Mouse (Mus musculus): ENCODE data around the gene Dnah2. TPM values are rescaled to one million over a fixed set of nuclear protein-coding genes. Genes with fewer than 3 reads are reported as not detected.
A peak's percentile ranks its signal among the peaks of the same experiment; 100 is the strongest.

Gene Dnah2
- polyA plus RNA-seq, 1 experiment from 2014 or later = 0.17 TPM

GRCm38 (mm10) chr11:69472687-69473086 lies 76.2 kb downstream of the Dnah2 start:
- no peak for ATAC-seq (replicated peaks; ENCODE audit: extremely low read depth, insufficient read depth, low FRiP score)
- 54% methylated on average over 5 of the region's 5 CpGs for WGBS

GRCm38 (mm10) chr11:69471491-69471890 lies 77.4 kb downstream of the Dnah2 start:
- WGBS = 15% methylated on average over 8 of the region's 8 CpGs
- H3K9ac ChIP-seq (ENCODE audit: low read length) = no peak overlapping the region

More at GRCm38 (mm10) chr11:69472687-69473086, 76.2 kb downstream of the Dnah2 start:
- H3K36me3 ChIP-seq (ENCODE audit: control insufficient read depth, insufficient read depth) = no peaks in the 10 kb centered on the region
- no peaks in the 10 kb centered on the region for H3K9me3 ChIP-seq (replicated peaks; ENCODE audit: control insufficient read depth, low read length)
- H3K9ac ChIP-seq (ENCODE audit: low read length) = no peak overlapping the region
- H3K4me3 ChIP-seq (ENCODE audit: low read length) = no peak overlapping the region
- H3K4me2 ChIP-seq (ENCODE audit: low read depth, low read length) = no peak overlapping the region
- no peak overlapping the region for H3K27ac ChIP-seq (ENCODE audit: low read length)
- H3K4me1 ChIP-seq (ENCODE audit: control insufficient read depth, insufficient read depth, low read length) = peaks cover 3% of the 10 kb centered on the region; the same call in 1 of the 2 replicates
- H3K27me3 ChIP-seq (ENCODE audit: control insufficient read depth, insufficient read depth, low read length) = no peaks in the 10 kb centered on the region; the same call in 1 of the 2 replicates

GRCm38 (mm10) chr11:69469301-69469700 lies 79.6 kb downstream of the Dnah2 start:
- Histone ChIP-seq H3K36me3 (ENCODE audit: control insufficient read depth, insufficient read depth) (no peaks in the 10 kb centered on the region), H3K9ac (ENCODE audit: low read length) (no peak overlapping the region), H3K4me1 (ENCODE audit: control insufficient read depth, insufficient read depth, low read length) (no peaks in the 10 kb centered on the region), H3K4me3 (ENCODE audit: low read length) (no peak overlapping the region), H3K9me3 (replicated peaks; ENCODE audit: control insufficient read depth, low read length) (no peaks in the 10 kb centered on the region), H3K27me3 (ENCODE audit: control insufficient read depth, insufficient read depth, low read length) (no peaks in the 10 kb centered on the region; the same call in 1 of the 2 replicates), H3K4me2 (ENCODE audit: low read depth, low read length) (no peak overlapping the region), H3K27ac (ENCODE audit: low read length) (no peak overlapping the region)
- 73% methylated on average over 9 of the region's 9 CpGs for WGBS
- ATAC-seq (replicated peaks; ENCODE audit: extremely low read depth, insufficient read depth, low FRiP score) = no peak

More at GRCm38 (mm10) chr11:69471491-69471890, 77.4 kb downstream of the Dnah2 start:
- no peaks in the 10 kb centered on the region; the same call in 1 of the 2 replicates for H3K27me3 ChIP-seq (ENCODE audit: control insufficient read depth, insufficient read depth, low read length)
- no peak overlapping the region for H3K4me3 ChIP-seq (ENCODE audit: low read length)
- H3K27ac ChIP-seq (ENCODE audit: low read length) = no peak overlapping the region
- no peak overlapping the region for H3K4me2 ChIP-seq (ENCODE audit: low read depth, low read length)
- ATAC-seq (replicated peaks; ENCODE audit: extremely low read depth, insufficient read depth, low FRiP score) = no peak
- H3K4me1 ChIP-seq (ENCODE audit: control insufficient read depth, insufficient read depth, low read length) = peaks cover 3% of the 10 kb centered on the region; the same call in 1 of the 2 replicates
- H3K9me3 ChIP-seq (replicated peaks; ENCODE audit: control insufficient read depth, low read length) = no peaks in the 10 kb centered on the region
- H3K36me3 ChIP-seq (ENCODE audit: control insufficient read depth, insufficient read depth) = no peaks in the 10 kb centered on the region

- Histone ChIP-seq H3K4me3 (ENCODE audit: low read length) (no peak overlapping the region), H3K9ac (ENCODE audit: low read length) (no peak overlapping the region), H3K36me3 (ENCODE audit: control insufficient read depth, insufficient read depth) (no peaks in the 10 kb centered on the region), H3K27me3 (ENCODE audit: control insufficient read depth, insufficient read depth, low read length) (no peaks in the 10 kb centered on the region), H3K4me2 (ENCODE audit: low read depth, low read length) (no peak overlapping the region), H3K9me3 (replicated peaks; ENCODE audit: control insufficient read depth, low read length) (no peaks in the 10 kb centered on the region), H3K27ac (ENCODE audit: low read length) (no peak overlapping the region), H3K4me1 (ENCODE audit: control insufficient read depth, insufficient read depth, low read length) (peaks cover 5% of the 10 kb centered on the region)
- WGBS = 94% methylated on average over 7 of the region's 7 CpGs
- no peak for ATAC-seq (replicated peaks; ENCODE audit: extremely low read depth, insufficient read depth, low FRiP score)
These were observed 84.9 kb downstream of the Dnah2 start for GRCm38 (mm10) chr11:69463996-69464395.

- Histone ChIP-seq H3K4me2 (ENCODE audit: low read depth, low read length) (no peak overlapping the region), H3K36me3 (ENCODE audit: control insufficient read depth, insufficient read depth) (no peaks in the 10 kb centered on the region), H3K4me3 (ENCODE audit: low read length) (no peak overlapping the region), H3K27me3 (ENCODE audit: control insufficient read depth, insufficient read depth, low read length) (no peaks in the 10 kb centered on the region), H3K9ac (ENCODE audit: low read length) (no peak overlapping the region), H3K4me1 (ENCODE audit: control insufficient read depth, insufficient read depth, low read length) (peaks cover 12% of the 10 kb centered on the region), H3K9me3 (replicated peaks; ENCODE audit: control insufficient read depth, low read length) (no peaks in the 10 kb centered on the region), H3K27ac (ENCODE audit: low read length) (no peak overlapping the region)
- WGBS = 21% methylated on average over 5 of the region's 5 CpGs
- ATAC-seq (replicated peaks; ENCODE audit: extremely low read depth, insufficient read depth, low FRiP score) = no peak
These were observed 87.3 kb downstream of the Dnah2 start for GRCm38 (mm10) chr11:69461568-69461967.

- H3K4me1 ChIP-seq (ENCODE audit: control insufficient read depth, insufficient read depth, low read length) = peaks cover 15% of the 10 kb centered on the region
- no peaks in the 10 kb centered on the region for H3K27me3 ChIP-seq (ENCODE audit: control insufficient read depth, insufficient read depth, low read length)
- H3K9me3 ChIP-seq (replicated peaks; ENCODE audit: control insufficient read depth, low read length) = no peaks in the 10 kb centered on the region
- no peak overlapping the region for H3K9ac ChIP-seq (ENCODE audit: low read length)
- no peak overlapping the region for H3K4me3 ChIP-seq (ENCODE audit: low read length)
- ATAC-seq (replicated peaks; ENCODE audit: extremely low read depth, insufficient read depth, low FRiP score) = no peak
- 63% methylated on average over 4 of the region's 4 CpGs for WGBS
- H3K27ac ChIP-seq (ENCODE audit: low read length) = no peak overlapping the region
- no peaks in the 10 kb centered on the region for H3K36me3 ChIP-seq (ENCODE audit: control insufficient read depth, insufficient read depth)
- no peak overlapping the region for H3K4me2 ChIP-seq (ENCODE audit: low read depth, low read length)
These were observed 89.0 kb downstream of the Dnah2 start for GRCm38 (mm10) chr11:69459883-69460282.

- Histone ChIP-seq H3K4me2 (ENCODE audit: low read depth, low read length) (0 out of 2 replicates have a peak overlapping the region, but pooled peaks have one; percentile 11), H3K9me3 (replicated peaks; ENCODE audit: control insufficient read depth, low read length) (no peaks in the 10 kb centered on the region), H3K27me3 (ENCODE audit: control insufficient read depth, insufficient read depth, low read length) (no peaks in the 10 kb centered on the region), H3K27ac (ENCODE audit: low read length) (peak overlapping the region; percentile 33), H3K4me3 (ENCODE audit: low read length) (no peak overlapping the region), H3K4me1 (ENCODE audit: control insufficient read depth, insufficient read depth, low read length) (peaks cover 27% of the 10 kb centered on the region), H3K9ac (ENCODE audit: low read length) (0 out of 2 replicates have a peak overlapping the region, but pooled peaks have one; percentile 1), H3K36me3 (ENCODE audit: control insufficient read depth, insufficient read depth) (no peaks in the 10 kb centered on the region)
- WGBS = 18% methylated on average over 6 of the region's 6 CpGs
- ATAC-seq (replicated peaks; ENCODE audit: extremely low read depth, insufficient read depth, low FRiP score) = 0 out of 2 replicates have a peak, but pooled peaks have one; percentile 63
These were observed 91.8 kb downstream of the Dnah2 start for GRCm38 (mm10) chr11:69457006-69457579.

- Histone ChIP-seq H3K27me3 (ENCODE audit: control insufficient read depth, insufficient read depth, low read length) (no peaks in the 10 kb centered on the region), H3K4me2 (ENCODE audit: low read depth, low read length) (peak overlapping the region; percentile 58), H3K9me3 (replicated peaks; ENCODE audit: control insufficient read depth, low read length) (no peaks in the 10 kb centered on the region), H3K4me1 (ENCODE audit: control insufficient read depth, insufficient read depth, low read length) (peaks cover 22% of the 10 kb centered on the region), H3K36me3 (ENCODE audit: control insufficient read depth, insufficient read depth) (no peaks in the 10 kb centered on the region), H3K27ac (ENCODE audit: low read length) (peak overlapping the region; percentile 81), H3K4me3 (ENCODE audit: low read length) (peak overlapping the region; percentile 40), H3K9ac (ENCODE audit: low read length) (peak overlapping the region; percentile 57)
- WGBS = 30% methylated on average over 23 of the region's 23 CpGs
- ATAC-seq (replicated peaks; ENCODE audit: extremely low read depth, insufficient read depth, low FRiP score) = peak; percentile 64; the same call in 1 of the 2 replicates
These were observed 96.6 kb downstream of the Dnah2 start for GRCm38 (mm10) chr11:69452114-69452867.

GRCm38 (mm10) chr11:69447299-69447698 lies 101.6 kb downstream of the Dnah2 start:
- no peaks in the 10 kb centered on the region; the same call in 1 of the 2 replicates for H3K9me3 ChIP-seq (replicated peaks; ENCODE audit: control insufficient read depth, low read length)
- WGBS = 93% methylated on average over 7 of the region's 7 CpGs
- H3K4me2 ChIP-seq (ENCODE audit: low read depth, low read length) = no peak overlapping the region
- no peaks in the 10 kb centered on the region for H3K27me3 ChIP-seq (ENCODE audit: control insufficient read depth, insufficient read depth, low read length)
- no peak overlapping the region for H3K9ac ChIP-seq (ENCODE audit: low read length)
- no peaks in the 10 kb centered on the region for H3K36me3 ChIP-seq (ENCODE audit: control insufficient read depth, insufficient read depth)
- ATAC-seq (replicated peaks; ENCODE audit: extremely low read depth, insufficient read depth, low FRiP score) = no peak
- no peak overlapping the region for H3K27ac ChIP-seq (ENCODE audit: low read length)
- H3K4me3 ChIP-seq (ENCODE audit: low read length) = no peak overlapping the region
- peaks cover 4% of the 10 kb centered on the region for H3K4me1 ChIP-seq (ENCODE audit: control insufficient read depth, insufficient read depth, low read length)
